Mouse (Mus musculus) ES-Bruce4 (cell line): Measurements from ENCODE around the gene Ctrl.
"Not testable (repeated sequence)": the region's sequence is repeated elsewhere in the genome, so short reads cannot be mapped to it uniquely, and the experiment has no call there.

Experiments
- CTCF ChIP-seq: IDR thresholded peaks from one replicate; pipeline ENCODE4 v1.8.1; 2011; ENCODE audit warnings: low read depth, low read length
- POLR2A ChIP-seq: IDR thresholded peaks from one replicate; pipeline ENCODE4 v1.8.1; 2011; ENCODE audit warnings: low read length; ENCODE audit not compliant: insufficient read depth

- TF ChIP-seq CTCF, POLR2A: not testable (repeated sequence)
Measured at GRCm38 (mm10) chr8:105983406-105983805, 49.7 kb upstream of the Ctrl start.
